In genomic region chr10:16600551-16601224, GRCm38 (mm10) we compare ENCODE assay signal across 17 mouse cellular contexts.
DNase-seq lines count a peak whose midpoint lies in the region; ATAC-seq and TF ChIP-seq lines count a peak whose summit lies in the region.
"Had no signal": no experiment of that assay in that cellular context is flagged by ENCODE, and none has a peak within 500 bp of the region (broad histone marks: within the 10 kb centered on the region; RNA-seq: fewer than 3 reads in every experiment).

No protein-coding gene starts in this region.

- no peak for TF ChIP-seq POLR2A in liver, adult 2 months (IDR thresholded peaks at IDR 0.05; ENCODE audit: extremely low read depth, insufficient read depth, low read length)

- H3K27ac ChIP-seq in heart, embryonic 11.5 days (ENCODE audit: low read depth, low read length): no peak overlapping the region
- no peak overlapping the region for H3K27ac ChIP-seq in liver, adult 2 months (replicated peaks; ENCODE audit: insufficient read depth, low read depth, low read length)
- no peak overlapping the region for H3K27ac ChIP-seq in stomach, embryonic 15.5 days
- H3K27ac ChIP-seq: embryonic facial prominence, embryonic 12.5 days; heart, embryonic 13.5 days; hindbrain, embryonic 15.5 days; layer of hippocampus, adult 2 months had no signal

- peak; percentile 98 for ATAC-seq in heart, embryonic 11.5 days (replicated peaks; ENCODE audit: insufficient number of reproducible peaks, low FRiP score, low TSS enrichment)
- peak; percentile 78 for ATAC-seq in stomach, embryonic 15.5 days (ENCODE audit: insufficient read depth, low FRiP score, low read depth)

- no peak overlapping the region for H3K9ac ChIP-seq in heart, embryonic 11.5 days (ENCODE audit: low read depth, low read length)
- no peak overlapping the region for H3K9ac ChIP-seq in liver, adult 2 months (ENCODE audit: low read depth, low read length)
- H3K9ac ChIP-seq in stomach, embryonic 15.5 days: no peak overlapping the region
- H3K9ac ChIP-seq: embryonic facial prominence, embryonic 12.5 days; heart, embryonic 13.5 days; hindbrain, embryonic 15.5 days had no signal

- 74% methylated on average over 10 of the region's 10 CpGs for WGBS in heart, embryonic 11.5 days (ENCODE audit: insufficient replicate concordance)
- 56% methylated on average over 10 of the region's 10 CpGs for WGBS in liver, adult 2 months
- 64% methylated on average over 10 of the region's 10 CpGs for WGBS in stomach, embryonic 15.5 days

- no peaks in the 10 kb centered on the region for H3K4me1 ChIP-seq in heart, embryonic 11.5 days (ENCODE audit: control insufficient read depth, insufficient read depth, low read length)
- 0 out of 2 replicates have a peak, but pooled peaks cover 1% of the 10 kb centered on the region for H3K4me1 ChIP-seq in liver, adult 2 months (ENCODE audit: control insufficient read depth, insufficient read depth, low read length)
- H3K4me1 ChIP-seq in stomach, embryonic 15.5 days: no peaks in the 10 kb centered on the region
- H3K4me1 ChIP-seq: embryonic facial prominence, embryonic 12.5 days; heart, embryonic 13.5 days; hindbrain, embryonic 15.5 days had no signal

- H3K4me3 ChIP-seq in heart, embryonic 11.5 days (ENCODE audit: low read depth, low read length): no peak overlapping the region
- no peak overlapping the region for H3K4me3 ChIP-seq in liver, adult 2 months (ENCODE audit: insufficient read depth, low read depth, low read length)
- H3K4me3 ChIP-seq in stomach, embryonic 15.5 days (replicated peaks): no peak overlapping the region
- H3K4me3 ChIP-seq: embryonic facial prominence, embryonic 12.5 days; heart, embryonic 13.5 days; hindbrain, embryonic 15.5 days; layer of hippocampus, adult 2 months; myocyte had no signal

- intact Hi-C loops in left cerebral cortex, postnatal 4 days (cut with DNase I): no loop called here

- DNase-seq in heart, adult 8-10 months (ENCODE audit: low spot score): no peak
- peak; percentile 54 for DNase-seq in c-Kit-positive CD71-positive TER-119-negative erythroid progenitor cells, embryonic 14.5 days (ENCODE audit: low read depth)
- peak; percentile 26 for DNase-seq in liver, adult 2 months (ENCODE audit: extremely low read depth, low read depth, low spot score)
- DNase-seq in left cerebral cortex, postnatal 4 days: no peak
- DNase-seq in right cerebral cortex, postnatal 10 days (ENCODE audit: low spot score in 2 of 2): no peak
- DNase-seq in layer of hippocampus, adult 11-12 months (ENCODE audit: low spot score): no peak
- DNase-seq: adrenal gland, postnatal 14 days; B cell, adult 2 months; cerebellum, adult 11-12 months; lung, postnatal 36 days had no signal

- H3K9me3 ChIP-seq in heart, embryonic 11.5 days (replicated peaks; ENCODE audit: control insufficient read depth, low read length): no peaks in the 10 kb centered on the region
- H3K9me3 ChIP-seq in stomach, embryonic 15.5 days: no peaks in the 10 kb centered on the region
- H3K9me3 ChIP-seq: embryonic facial prominence, embryonic 12.5 days; hindbrain, embryonic 15.5 days had no signal

- no peaks in the 10 kb centered on the region for H3K36me3 ChIP-seq in heart, embryonic 11.5 days (ENCODE audit: control insufficient read depth, insufficient read depth, low read length)
- H3K36me3 ChIP-seq in liver, adult 2 months (ENCODE audit: control insufficient read depth, insufficient read depth, low read length): no peaks in the 10 kb centered on the region
- no peaks in the 10 kb centered on the region for H3K36me3 ChIP-seq in stomach, embryonic 15.5 days
- H3K36me3 ChIP-seq: embryonic facial prominence, embryonic 12.5 days; heart, embryonic 13.5 days; hindbrain, embryonic 15.5 days had no signal

- no peaks in the 10 kb centered on the region for H3K27me3 ChIP-seq in heart, embryonic 11.5 days (ENCODE audit: control insufficient read depth, insufficient read depth, low read length)
- H3K27me3 ChIP-seq in liver, adult 2 months (ENCODE audit: control insufficient read depth, insufficient read depth, low read length): no peaks in the 10 kb centered on the region
- H3K27me3 ChIP-seq in stomach, embryonic 15.5 days (replicated peaks): no peaks in the 10 kb centered on the region
- H3K27me3 ChIP-seq: embryonic facial prominence, embryonic 12.5 days; heart, embryonic 13.5 days; hindbrain, embryonic 15.5 days had no signal

- H3K79me2 ChIP-seq in liver, adult 2 months (ENCODE audit: control insufficient read depth, insufficient read depth, low read length): no peaks in the 10 kb centered on the region

- no peak overlapping the region for H3K4me2 ChIP-seq in heart, embryonic 11.5 days
- H3K4me2 ChIP-seq in stomach, embryonic 15.5 days: no peak overlapping the region
- H3K4me2 ChIP-seq: embryonic facial prominence, embryonic 12.5 days; heart, embryonic 13.5 days; hindbrain, embryonic 15.5 days had no signal

- TF ChIP-seq CTCF in liver, adult 2 months (IDR thresholded peaks at IDR 0.05; ENCODE audit: low read depth, low read length): no peak

Comparison
In these comparisons a context has a peak if more than half of its experiments do, and no peak if none do; other contexts are left out.
1. DNase-seq: peak in c-Kit-positive CD71-positive TER-119-negative erythroid progenitor cells, embryonic 14.5 days (single experiment) and liver, adult 2 months (single experiment); none in heart, adult 8-10 months (single experiment), left cerebral cortex, postnatal 4 days (single experiment), right cerebral cortex, postnatal 10 days (0 of 2) and layer of hippocampus, adult 11-12 months (single experiment).